Mouse (Mus musculus) adrenal gland, adult 8-10 months (tissue): ENCODE measurements around the gene Ryr2. TPM values are rescaled to one million over a fixed set of nuclear protein-coding genes. Genes with fewer than 3 reads are reported as not detected.

Experiments used
- DNase-seq: peaks from one replicate; pipeline ENCODE4 v3.0.0; 2022
- total RNA-seq, 4 experiments: library from RNA; stranded (reverse); gene quantifications; 2 replicates each; pipeline ENCODE4 v1.2.4; 2022

Gene Ryr2
- total RNA-seq, 4 experiments from 2014 or later = 12.9 to 33.9 (median 20.0) TPM

GRCm38 (mm10) chr13:11535874-11536273 is 570.9 kb downstream of the Ryr2 start:
- DNase-seq = no peak

- no peak for DNase-seq
These were observed 573.5 kb downstream of the Ryr2 start for GRCm38 (mm10) chr13:11533265-11533664.

GRCm38 (mm10) chr13:11532014-11532890 is 574.5 kb downstream of the Ryr2 start:
- DNase-seq = no peak

- no peak for DNase-seq
These were observed 583.1 kb downstream of the Ryr2 start for GRCm38 (mm10) chr13:11523612-11524011.

- DNase-seq = no peak
These were observed 586.0 kb downstream of the Ryr2 start for GRCm38 (mm10) chr13:11520765-11521164.

GRCm38 (mm10) chr13:11511540-11512177 is 595.1 kb downstream of the Ryr2 start:
- DNase-seq = no peak

Other genes with a start within 250 kb of the Ryr2 start
- gene Mtr, start 151.2 kb upstream of the Ryr2 start, total RNA-seq = 10 to 100 TPM; 23.9 to 31.1 (median 29.8) TPM
- 1 to 10 TPM in 3 of 4 experiments, under 1 TPM in 1; 0.45 to 2.4 (median 1.7) TPM for gene Actn2, start 233.8 kb upstream of the Ryr2 start, total RNA-seq